ENCODE assay signal across 9 mouse cellular contexts in genomic region chr15:98107703-98108296, GRCm38 (mm10). TPM values are rescaled to one million over a fixed set of nuclear protein-coding genes. Genes with fewer than 3 reads are reported as not detected.
DNase-seq lines count a peak whose midpoint lies in the region; ATAC-seq and TF ChIP-seq lines count a peak whose summit lies in the region.
"Had no signal": no experiment of that assay in that cellular context is flagged by ENCODE, and none has a peak within 500 bp of the region (broad histone marks: within the 10 kb centered on the region; RNA-seq: fewer than 3 reads in every experiment).

No protein-coding gene starts in this region.

- no peaks in the 10 kb centered on the region; the same call in 1 of the 2 replicates for H3K4me1 ChIP-seq in kidney, adult 2 months (ENCODE audit: control insufficient read depth, insufficient read depth, low read length)
- peaks cover 15% of the 10 kb centered on the region for H3K4me1 ChIP-seq in hindbrain, embryonic 16.5 days (ENCODE audit: control insufficient read depth, insufficient read depth, low read depth, low read length)
- peaks cover 19% of the 10 kb centered on the region for H3K4me1 ChIP-seq in midbrain, embryonic 16.5 days (ENCODE audit: control insufficient read depth, insufficient read depth, low read length)

- DNase-seq in kidney, adult 2 months = no peak
- DNase-seq in kidney, adult 11 months = no peak
- DNase-seq in adrenal gland, postnatal 25 days = no peak
- DNase-seq in urinary bladder, postnatal 36 days (ENCODE audit: low spot score in 2 of 2) = no peak

- ATAC-seq in common myeloid progenitor, adult 5-6 weeks (replicated peaks; ENCODE audit: low read depth, poor library complexity, severe bottlenecking) = peak; percentile 29
- peak; percentile 48 for ATAC-seq in hindbrain, embryonic 16.5 days
- no peak for ATAC-seq in midbrain, embryonic 16.5 days
- ATAC-seq in frontal cortex, adult (ENCODE audit: low TSS enrichment) = no peak

- H3K4me2 ChIP-seq in hindbrain, embryonic 16.5 days (ENCODE audit: low read length) = peak overlapping the region; percentile 58
- peak overlapping the region; percentile 64 for H3K4me2 ChIP-seq in midbrain, embryonic 16.5 days (ENCODE audit: low read length)

- H3K36me3 ChIP-seq in kidney, adult 2 months (ENCODE audit: control insufficient read depth, insufficient read depth, low read length) = no peaks in the 10 kb centered on the region; the same call in 1 of the 2 replicates
- H3K36me3 ChIP-seq in hindbrain, embryonic 16.5 days (ENCODE audit: control insufficient read depth, insufficient read depth, low read length) = peaks cover 3% of the 10 kb centered on the region
- H3K36me3 ChIP-seq in midbrain, embryonic 16.5 days (ENCODE audit: control insufficient read depth, insufficient read depth, low read length) = no peaks in the 10 kb centered on the region

- no peak for TF ChIP-seq POLR2A in kidney, adult 2 months (IDR thresholded peaks at IDR 0.05; ENCODE audit: low read depth, low read length)

- no peak for TF ChIP-seq CTCF in kidney, adult 2 months (conservative IDR thresholded peaks at IDR 0.05; ENCODE audit: insufficient read depth, insufficient read length, low read depth, low read length)

- peak overlapping the region; percentile 88; the same call in 1 of the 2 replicates for H3K4me3 ChIP-seq in kidney, adult 2 months (ENCODE audit: insufficient read depth, low read depth, low read length)
- H3K4me3 ChIP-seq in hindbrain, embryonic 16.5 days (ENCODE audit: low read length) = peak overlapping the region; percentile 59
- peak overlapping the region; percentile 71 for H3K4me3 ChIP-seq in midbrain, embryonic 16.5 days (ENCODE audit: low read depth, low read length)

- WGBS in kidney, adult 2 months = 31% methylated on average over 11 of the region's 11 CpGs
- 35% methylated on average over 11 of the region's 11 CpGs for WGBS in hindbrain, embryonic 16.5 days
- 30% methylated on average over 11 of the region's 11 CpGs for WGBS in midbrain, embryonic 16.5 days

- no peak overlapping the region for H3K27ac ChIP-seq in kidney, adult 2 months (ENCODE audit: insufficient read depth, low read depth, low read length)
- peak overlapping the region; percentile 76 for H3K27ac ChIP-seq in hindbrain, embryonic 16.5 days (ENCODE audit: low read depth, low read length)
- peak overlapping the region; percentile 89 for H3K27ac ChIP-seq in midbrain, embryonic 16.5 days (ENCODE audit: low read length)

- H3K9me3 ChIP-seq in hindbrain, embryonic 16.5 days (ENCODE audit: control insufficient read depth, low read length) = no peaks in the 10 kb centered on the region
- no peaks in the 10 kb centered on the region for H3K9me3 ChIP-seq in midbrain, embryonic 16.5 days (replicated peaks; ENCODE audit: control insufficient read depth, low read length, poor library complexity, severe bottlenecking)

- peak overlapping the region; percentile 68 for H3K9ac ChIP-seq in hindbrain, embryonic 16.5 days (ENCODE audit: low read depth, low read length)
- peak overlapping the region; percentile 91 for H3K9ac ChIP-seq in midbrain, embryonic 16.5 days (ENCODE audit: low read depth, low read length)

- no peaks in the 10 kb centered on the region for H3K27me3 ChIP-seq in kidney, adult 2 months (replicated peaks; ENCODE audit: control insufficient read depth, insufficient read depth, low read length)
- H3K27me3 ChIP-seq in hindbrain, embryonic 16.5 days (replicated peaks; ENCODE audit: control insufficient read depth, insufficient read depth, low read length) = no peaks in the 10 kb centered on the region
- no peaks in the 10 kb centered on the region for H3K27me3 ChIP-seq in midbrain, embryonic 16.5 days (ENCODE audit: control insufficient read depth, insufficient read depth, low read depth, low read length)

RNA-seq across cellular contexts. Expression of gene Senp1, which starts 14.3 kb away (rescaled TPM):
- polyA plus RNA-seq in kidney, adult 2 months (2012; rRNA removed) = 7.9 and 8.1 TPM in 2 replicates
- 53.2 and 56.1 TPM in 2 replicates for total RNA-seq in common myeloid progenitor, adult 5-6 weeks (2017)
- polyA plus RNA-seq in hindbrain, embryonic 16.5 days (2015; fragmentation: Nextera tagmentation; extraction: Ambion mirVana) = 17.3 and 18.9 TPM in 2 replicates
- polyA plus RNA-seq in midbrain, embryonic 16.5 days (2015; fragmentation: Nextera tagmentation; extraction: Ambion mirVana) = 20.8 and 25.3 TPM in 2 replicates
- 19.8 and 20.8 TPM in 2 replicates for total RNA-seq in adrenal gland, postnatal 25 days (2021)

RNA-seq across cellular contexts. Expression of gene Pfkm, which starts 15.4 kb away (rescaled TPM):
- polyA plus RNA-seq in kidney, adult 2 months (2012; rRNA removed) = 44.8 and 56.2 TPM in 2 replicates
- total RNA-seq in common myeloid progenitor, adult 5-6 weeks (2017) = 33.3 and 42.2 TPM in 2 replicates
- 99.4 and 106 TPM in 2 replicates for polyA plus RNA-seq in hindbrain, embryonic 16.5 days (2015; fragmentation: Nextera tagmentation; extraction: Ambion mirVana)
- polyA plus RNA-seq in midbrain, embryonic 16.5 days (2015; fragmentation: Nextera tagmentation; extraction: Ambion mirVana) = 93.9 and 102 TPM in 2 replicates
- 47.7 and 82.8 TPM in 2 replicates for total RNA-seq in adrenal gland, postnatal 25 days (2021)

RNA-seq across cellular contexts. Expression of gene Asb8, which starts 57.6 kb away (rescaled TPM):
- 46.8 and 52.5 TPM in 2 replicates for polyA plus RNA-seq in kidney, adult 2 months (2012; rRNA removed)
- total RNA-seq in common myeloid progenitor, adult 5-6 weeks (2017) = 17.7 and 21.9 TPM in 2 replicates
- polyA plus RNA-seq in hindbrain, embryonic 16.5 days (2015; fragmentation: Nextera tagmentation; extraction: Ambion mirVana) = 61.0 and 64.4 TPM in 2 replicates
- 60.2 and 63.5 TPM in 2 replicates for polyA plus RNA-seq in midbrain, embryonic 16.5 days (2015; fragmentation: Nextera tagmentation; extraction: Ambion mirVana)
- total RNA-seq in adrenal gland, postnatal 25 days (2021) = 36.2 and 46.2 TPM in 2 replicates

RNA-seq across cellular contexts. Expression of gene Ccdc184, which starts 59.2 kb away (rescaled TPM):
- polyA plus RNA-seq in kidney, adult 2 months (2012; rRNA removed) = 0.19 and 0.45 TPM in 2 replicates
- not detected in 2 replicates for total RNA-seq in common myeloid progenitor, adult 5-6 weeks (2017)
- polyA plus RNA-seq in hindbrain, embryonic 16.5 days (2015; fragmentation: Nextera tagmentation; extraction: Ambion mirVana) = 130 and 139 TPM in 2 replicates
- 118 and 146 TPM in 2 replicates for polyA plus RNA-seq in midbrain, embryonic 16.5 days (2015; fragmentation: Nextera tagmentation; extraction: Ambion mirVana)
- total RNA-seq in adrenal gland, postnatal 25 days (2021) = 0.55 and 0.71 TPM in 2 replicates
- total RNA-seq: liver, adult 2 months had no signal
- polyA plus RNA-seq: liver, adult 2 months had no signal

Comparison
In these comparisons a context has a peak if more than half of its experiments do, and no peak if none do; other contexts are left out.
1. ATAC-seq: peak in common myeloid progenitor, adult 5-6 weeks (single experiment) and hindbrain, embryonic 16.5 days (single experiment); none in midbrain, embryonic 16.5 days (single experiment) and frontal cortex, adult (single experiment).
2. Peak in every context shown above with its lines, with median percentiles within 50 percentile points of each other: H3K4me3 ChIP-seq.